Mouse (Mus musculus) C2C12 (cell line): Measurements from ENCODE around the gene Rtn1. TPM values are rescaled to one million over a fixed set of nuclear protein-coding genes. Genes with fewer than 3 reads are reported as not detected.

Experiments used
- H3K27me3 ChIP-seq: one replicate; pipeline ENCODE4 v1.6.1; 2011; ENCODE audit not compliant: control insufficient read depth, insufficient read depth, insufficient read length
- H3K36me3 ChIP-seq: one replicate; pipeline ENCODE4 v1.6.1; 2011; ENCODE audit not compliant: control insufficient read depth, insufficient read depth
- H3K4me3 ChIP-seq: one replicate; pipeline ENCODE4 v1.5.1; 2011; ENCODE audit warnings: mild to moderate bottlenecking, control low read depth; ENCODE audit not compliant: poor library complexity, insufficient read depth, severe bottlenecking
- H3K79me2 ChIP-seq: one replicate; pipeline ENCODE4 v1.6.1; 2011; ENCODE audit not compliant: control insufficient read depth, insufficient read depth
- H3K79me3 ChIP-seq: one replicate; pipeline ENCODE4 v1.6.1; 2011; ENCODE audit warnings: low read depth, control low read depth
- H3ac ChIP-seq: one replicate; pipeline ENCODE3; 2011; ENCODE audit warnings: low read depth; ENCODE audit not compliant: control insufficient read depth, insufficient read length
- CEBPB ChIP-seq: IDR thresholded peaks from one replicate; pipeline ENCODE4 v1.6.1; 2011; ENCODE audit warnings: low read depth, mild to moderate bottlenecking, control low read depth, moderate library complexity
- CTCF ChIP-seq: IDR thresholded peaks from one replicate; pipeline ENCODE4 v1.5.1; 2011; ENCODE audit not compliant: control insufficient read depth, insufficient read depth, insufficient read length
- FOSL1 ChIP-seq: IDR thresholded peaks from one replicate; pipeline ENCODE4 v1.8.0; 2011; ENCODE audit warnings: mild to moderate bottlenecking, low read length; ENCODE audit not compliant: poor library complexity, insufficient read depth, severe bottlenecking
- MAX ChIP-seq: IDR thresholded peaks from one replicate; pipeline ENCODE4 v1.6.1; 2011; ENCODE audit warnings: mild to moderate bottlenecking, control low read depth
- MYOD1 ChIP-seq: IDR thresholded peaks from one replicate; pipeline ENCODE4 v1.6.1; 2011; ENCODE audit warnings: low read depth; ENCODE audit not compliant: control insufficient read depth, insufficient read length
- MYOG ChIP-seq: IDR thresholded peaks from one replicate; pipeline ENCODE4 v1.6.1; 2011; ENCODE audit not compliant: control insufficient read depth, insufficient read length; ENCODE audit errors: extremely low read depth
- USF1 ChIP-seq: IDR thresholded peaks from one replicate; pipeline ENCODE4 v1.6.1; 2011; ENCODE audit warnings: low read depth, mild to moderate bottlenecking, control low read depth, moderate library complexity
- polyA plus RNA-seq: library from polyadenylated mRNA; unstranded; fragments of >200 nt; fragmentation: generic; extraction: Trizol; gene quantifications from one replicate; pipeline ENCODE4 v1.2.1, GENCODE M21; 2012; ENCODE audit warnings: missing spikeins

The Rtn1 gene
- polyA plus RNA-seq, 1 experiment: not detected

DNA sequence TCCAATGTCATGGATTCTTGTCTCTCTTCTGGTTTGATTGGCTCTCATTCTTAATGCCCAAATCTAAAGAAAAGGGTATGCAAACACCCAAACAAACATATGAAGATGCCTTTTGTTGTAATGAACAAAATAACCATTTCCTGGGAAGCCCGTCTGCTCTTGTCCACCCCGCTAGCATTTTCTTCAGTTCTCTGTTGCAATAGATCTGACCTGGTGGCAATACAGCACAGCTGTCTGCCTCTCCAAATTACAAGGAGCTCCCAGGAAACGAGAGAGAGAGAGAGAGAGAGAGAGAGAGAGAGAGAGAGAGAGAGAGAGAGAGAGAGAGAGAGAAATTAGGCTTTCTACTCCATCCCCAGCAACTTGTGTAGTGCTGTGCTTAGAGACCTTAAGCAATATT is 42.1 kb downstream of the Rtn1 start:
- Histone ChIP-seq H3K36me3 (no peaks in the 10 kb centered on the region), H3ac (no peak overlapping the region), H3K27me3 (peaks cover 4% of the 10 kb centered on the region), H3K4me3 (no peak overlapping the region), H3K79me3 (no peaks in the 10 kb centered on the region), H3K79me2 (no peaks in the 10 kb centered on the region)
- no peak for TF ChIP-seq CEBPB
- no peak for TF ChIP-seq MYOG
- no peak for TF ChIP-seq MAX
- no peak for TF ChIP-seq USF1
- no peak for TF ChIP-seq FOSL1
- TF ChIP-seq CTCF: no peak
- TF ChIP-seq MYOD1: no peak

GRCm38 (mm10) chr12:72366104-72366437 is 42.8 kb downstream of the Rtn1 start:
- TF ChIP-seq CEBPB (no peak), MYOG (no peak), USF1 (no peak), MAX (no peak), MYOD1 (no peak), CTCF (no peak), FOSL1 (no peak)

GRCm38 (mm10) chr12:72365231-72366103 is 43.4 kb downstream of the Rtn1 start:
- Histone ChIP-seq H3K4me3 (no peak overlapping the region), H3K79me3 (no peaks in the 10 kb centered on the region), H3K27me3 (peaks cover 7% of the 10 kb centered on the region), H3K36me3 (no peaks in the 10 kb centered on the region), H3K79me2 (no peaks in the 10 kb centered on the region), H3ac (no peak overlapping the region)
- no peak for TF ChIP-seq FOSL1
- no peak for TF ChIP-seq CEBPB
- no peak for TF ChIP-seq MYOD1
- TF ChIP-seq MAX: no peak
- TF ChIP-seq USF1: no peak
- TF ChIP-seq MYOG: no peak
- no peak for TF ChIP-seq CTCF

More at GRCm38 (mm10) chr12:72366104-72366437, 42.8 kb downstream of the Rtn1 start:
- no peaks in the 10 kb centered on the region for H3K36me3 ChIP-seq
- no peaks in the 10 kb centered on the region for H3K79me2 ChIP-seq
- peaks cover 7% of the 10 kb centered on the region for H3K27me3 ChIP-seq
- H3K79me3 ChIP-seq: no peaks in the 10 kb centered on the region
- H3K4me3 ChIP-seq: no peak overlapping the region
- H3ac ChIP-seq: no peak overlapping the region

DNA sequence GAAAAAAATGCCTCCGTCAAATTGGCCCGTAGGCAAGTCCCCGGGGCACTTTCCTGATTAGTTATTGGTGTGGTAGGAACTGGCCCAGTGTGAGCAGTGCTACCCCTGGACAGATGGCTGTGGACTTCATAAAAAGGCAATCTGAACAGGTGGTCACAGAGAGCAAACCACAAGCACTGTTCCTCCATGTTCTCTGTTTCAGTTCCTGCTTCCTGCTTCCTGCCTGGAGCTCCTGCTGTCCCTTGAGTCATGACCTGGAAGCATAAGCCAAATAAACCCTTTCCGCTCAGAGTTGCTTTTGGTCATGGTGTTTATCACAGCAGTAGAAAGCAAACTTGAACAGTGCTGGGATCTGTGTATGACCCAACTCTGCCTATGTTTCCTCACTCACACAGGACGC is 44.3 kb downstream of the Rtn1 start:
- no peaks in the 10 kb centered on the region for H3K79me2 ChIP-seq
- no peaks in the 10 kb centered on the region for H3K36me3 ChIP-seq
- H3K4me3 ChIP-seq: no peak overlapping the region
- H3ac ChIP-seq: no peak overlapping the region
- peaks cover 7% of the 10 kb centered on the region for H3K27me3 ChIP-seq
- no peaks in the 10 kb centered on the region for H3K79me3 ChIP-seq
- TF ChIP-seq MYOG: no peak
- TF ChIP-seq MYOD1: no peak
- TF ChIP-seq CEBPB: no peak
- TF ChIP-seq FOSL1: no peak
- no peak for TF ChIP-seq MAX

DNA sequence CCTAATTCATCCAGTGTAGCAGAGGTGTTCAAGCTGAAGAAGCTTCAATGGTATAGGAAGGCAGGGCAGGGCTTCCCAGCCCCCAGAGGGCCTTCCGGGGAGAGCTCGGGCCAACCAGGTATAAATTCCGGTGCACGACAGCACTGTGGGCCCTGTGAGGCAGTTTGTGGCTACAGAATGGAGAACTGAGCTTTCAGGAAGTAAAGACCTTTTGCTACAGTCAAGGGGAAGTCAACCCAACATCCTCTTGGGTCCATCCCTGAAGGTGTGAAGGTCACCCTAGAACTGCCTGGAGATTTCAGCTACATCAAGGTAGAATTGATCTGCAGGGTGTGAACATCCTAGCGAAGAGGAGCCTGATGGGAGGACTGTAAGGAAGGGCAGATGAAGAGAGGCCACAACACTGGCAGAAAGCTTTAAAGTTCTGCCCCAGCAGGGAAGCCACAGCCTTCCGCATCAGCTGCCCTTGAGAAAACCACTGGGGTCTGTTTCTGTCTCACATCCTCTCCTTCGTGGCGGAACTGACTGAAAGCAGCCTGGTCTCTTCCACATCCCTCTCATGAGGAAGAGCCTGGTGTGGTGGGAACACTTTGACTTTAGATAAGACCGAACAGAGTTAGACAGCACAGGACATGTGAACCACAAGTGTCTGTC is 47.0 kb downstream of the Rtn1 start:
- no peak overlapping the region for H3ac ChIP-seq
- no peaks in the 10 kb centered on the region for H3K79me3 ChIP-seq
- no peak overlapping the region for H3K4me3 ChIP-seq
- H3K36me3 ChIP-seq: no peaks in the 10 kb centered on the region
- TF ChIP-seq CTCF (no peak), MYOD1 (no peak), MYOG (no peak), CEBPB (no peak), USF1 (no peak), FOSL1 (no peak), MAX (no peak)
- H3K79me2 ChIP-seq: no peaks in the 10 kb centered on the region
- peaks cover 22% of the 10 kb centered on the region for H3K27me3 ChIP-seq
